Mouse (Mus musculus) cerebellum, postnatal 36 days (tissue): ENCODE data around the gene Atp2b2.

ENCODE experiments used
- DNase-seq, 2 experiments: peaks; one replicate each; pipeline ENCODE4 v3.0.0; 2021 to 2022; ENCODE audit warnings: mixed read lengths in 2 of 2

The Atp2b2 gene

DNA sequence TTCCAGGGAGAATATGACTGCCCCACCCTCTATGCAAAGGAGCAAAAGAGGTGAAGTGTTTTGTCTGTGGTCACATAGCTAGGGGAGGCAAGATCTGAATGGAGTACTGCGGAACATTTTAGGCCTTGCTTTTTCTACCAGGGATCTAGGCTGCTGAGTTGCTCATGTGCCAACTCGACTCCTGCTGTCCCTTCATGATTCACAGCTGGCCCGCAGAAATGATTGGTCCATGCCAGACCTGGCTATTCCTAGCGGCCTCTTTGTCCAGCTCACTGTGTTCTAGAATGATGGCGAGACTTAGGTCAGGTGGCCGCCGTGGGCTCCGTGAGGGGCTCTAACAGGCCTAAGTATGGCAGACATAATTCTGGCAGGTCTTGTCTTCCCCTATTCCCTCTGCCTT lies 103.0 kb downstream of the Atp2b2 start:
- DNase-seq, result no peak

DNA sequence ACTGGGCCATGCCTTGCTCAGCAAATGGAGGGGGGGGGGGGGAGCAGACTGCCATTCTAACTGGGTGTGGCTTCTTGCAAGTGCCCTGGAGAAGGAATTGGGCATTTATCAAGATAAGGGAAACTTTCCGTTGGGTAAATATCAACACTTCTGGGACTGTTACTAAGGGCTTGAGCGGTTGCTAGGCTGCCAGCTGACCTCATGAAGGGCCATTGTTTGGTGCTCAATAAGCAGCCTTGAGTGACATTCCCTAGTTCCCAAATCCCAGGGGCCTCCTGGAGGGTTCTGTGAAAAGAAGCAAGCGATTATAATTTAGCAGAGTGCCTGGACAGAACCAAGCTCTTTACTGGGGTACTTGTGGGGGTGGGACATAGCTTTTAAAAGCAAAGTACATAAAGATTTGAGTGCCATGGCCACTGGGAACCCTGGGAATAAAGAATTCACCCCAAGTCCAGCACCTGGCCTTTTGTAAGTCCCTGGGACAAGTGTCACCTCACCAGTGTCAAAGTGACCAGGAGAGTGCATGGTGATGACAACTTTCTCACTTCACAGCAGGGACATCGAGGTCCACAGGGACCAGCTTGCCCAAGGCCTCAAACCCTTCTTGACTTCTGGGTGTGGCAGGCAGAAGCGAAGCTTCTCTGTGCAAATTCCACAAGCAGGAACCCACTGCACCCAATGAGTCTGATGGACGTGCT lies 105.5 kb downstream of the Atp2b2 start:
- DNase-seq, result no peak

DNA sequence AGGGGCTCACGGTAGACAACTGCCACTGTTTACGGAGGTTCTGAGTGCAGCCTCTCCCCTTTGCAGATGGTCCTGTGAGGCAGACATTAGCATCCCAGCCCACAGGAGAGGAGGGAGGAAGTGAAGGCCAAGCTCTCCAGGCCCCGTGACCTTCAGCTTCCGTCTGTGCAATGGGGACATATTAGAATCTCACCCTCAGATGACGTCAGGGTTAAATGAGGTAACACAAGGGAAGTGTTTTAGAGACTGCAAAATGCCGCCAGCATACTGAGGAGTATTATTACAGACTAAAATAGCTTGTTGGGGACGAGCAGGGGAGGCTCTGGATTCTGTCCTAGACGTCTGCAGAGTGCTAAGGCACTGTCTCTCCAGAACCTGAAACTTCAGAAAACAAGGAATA lies 106.3 kb downstream of the Atp2b2 start:
- no peak for DNase-seq

DNA sequence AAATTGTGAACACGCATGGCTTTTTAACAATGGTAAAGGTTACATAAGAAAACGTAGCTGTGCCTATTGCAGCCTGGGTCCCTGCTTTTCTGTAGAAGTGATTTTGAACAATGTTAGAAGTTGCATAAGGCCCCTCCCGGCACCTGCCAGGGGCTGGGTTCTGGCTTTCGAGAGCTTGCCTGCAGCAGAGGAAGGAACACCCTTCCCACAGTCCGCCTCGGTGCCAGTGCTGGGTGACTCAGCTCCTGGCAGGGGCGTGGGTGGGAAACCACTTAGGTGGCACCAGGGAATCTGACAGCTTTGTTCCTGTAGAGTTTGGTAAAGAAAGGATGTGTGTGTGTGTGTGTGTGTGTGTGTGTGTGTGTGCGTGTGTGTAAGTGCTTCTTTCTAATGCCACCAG lies 107.7 kb downstream of the Atp2b2 start:
- peak; percentile 52 to 53 for DNase-seq

DNA sequence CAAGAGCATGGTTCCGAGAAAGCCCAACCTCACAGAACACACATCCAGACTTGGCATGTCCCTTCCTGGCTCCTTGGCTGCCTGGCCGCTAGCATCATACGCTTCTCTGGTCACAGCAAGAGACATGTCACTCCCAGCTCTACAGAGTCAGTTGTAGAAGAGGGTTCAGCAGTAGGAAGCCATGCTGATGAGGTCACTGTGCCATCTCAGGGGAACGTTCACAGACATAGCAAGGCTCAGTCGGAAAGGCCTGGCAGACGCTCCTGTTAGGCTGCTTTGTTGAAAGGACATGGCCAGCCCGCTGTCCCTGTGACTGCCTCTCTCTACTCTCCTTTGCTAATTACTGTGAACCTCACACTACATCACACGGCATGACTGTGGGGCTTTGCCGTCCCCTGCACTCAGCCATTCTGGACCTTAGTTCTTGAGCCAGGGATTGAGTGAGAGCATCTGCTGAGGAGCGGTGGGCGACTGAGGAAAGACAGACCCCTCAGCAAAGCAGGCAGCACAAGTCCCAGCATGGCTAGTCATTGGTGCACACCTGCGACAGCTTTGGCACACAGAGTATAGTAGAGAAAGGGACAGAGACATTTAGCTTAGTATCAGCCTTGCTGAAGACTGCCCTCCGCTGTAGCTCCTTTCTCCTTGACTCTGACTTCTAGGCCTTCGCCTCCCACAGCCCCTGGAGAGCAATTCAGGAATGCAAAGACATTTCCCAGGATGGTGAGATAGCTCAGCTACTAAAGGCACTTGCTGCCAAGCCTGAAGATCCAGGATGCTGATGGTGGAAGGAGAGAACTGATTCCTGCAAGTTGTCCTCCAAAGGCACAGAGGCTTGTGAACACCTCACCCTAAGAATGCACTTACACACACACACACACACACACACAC lies 108.9 kb downstream of the Atp2b2 start:
- peak; percentile 77 to 83 for DNase-seq

DNA sequence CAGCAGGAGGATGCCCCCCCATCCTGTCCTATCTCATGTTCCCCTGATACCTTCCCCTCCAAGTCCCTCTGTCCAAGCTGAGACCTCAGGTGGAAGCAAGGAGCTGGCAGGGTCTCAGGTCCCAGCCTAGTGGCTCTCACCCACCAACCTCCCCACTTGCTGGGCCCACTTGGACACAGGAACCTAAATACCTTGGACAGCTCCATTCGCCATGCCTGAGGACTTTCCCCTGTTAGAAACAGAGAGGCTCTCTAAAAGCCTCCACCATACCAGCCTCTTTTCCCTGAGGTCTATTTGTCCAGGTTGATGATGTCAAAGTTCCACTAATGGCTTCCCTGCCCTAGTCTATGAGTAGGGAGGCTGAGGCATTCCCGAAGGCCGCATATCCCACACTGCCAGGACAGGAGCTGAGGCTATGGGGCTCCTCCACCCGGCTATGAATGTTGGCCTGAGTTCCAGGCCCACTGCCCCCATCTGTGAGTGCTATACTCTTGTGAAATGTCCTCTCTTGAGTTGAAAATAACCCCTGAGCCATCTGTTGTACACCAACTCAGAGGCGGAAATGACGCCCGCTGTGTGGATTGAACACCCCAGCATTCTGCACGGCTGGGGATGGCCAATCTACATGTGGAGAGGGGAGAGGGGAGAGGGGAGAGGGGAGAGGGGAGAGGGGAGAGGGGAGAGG lies 113.1 kb downstream of the Atp2b2 start:
- DNase-seq, result peak; percentile 41 to 44

DNA sequence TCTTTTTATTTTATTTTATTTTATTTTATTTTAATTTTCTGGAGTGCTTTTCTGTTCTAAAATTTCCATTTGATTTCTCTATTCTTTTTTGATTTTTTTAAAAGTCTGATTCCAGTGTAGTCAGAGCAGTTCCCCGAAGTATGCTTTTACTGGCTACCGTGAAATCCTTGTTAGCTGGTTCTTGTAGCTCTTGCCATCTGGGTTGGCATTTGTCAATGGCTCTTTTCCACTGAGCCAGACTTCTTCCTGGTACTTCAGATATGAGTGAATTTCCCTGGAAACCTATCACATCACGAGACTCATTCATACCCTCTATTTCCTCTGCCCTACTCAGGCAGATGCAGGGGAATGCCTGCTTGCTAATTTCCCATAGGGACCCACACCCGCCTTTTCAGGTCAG lies 119.2 kb downstream of the Atp2b2 start:
- no peak for DNase-seq

DNA sequence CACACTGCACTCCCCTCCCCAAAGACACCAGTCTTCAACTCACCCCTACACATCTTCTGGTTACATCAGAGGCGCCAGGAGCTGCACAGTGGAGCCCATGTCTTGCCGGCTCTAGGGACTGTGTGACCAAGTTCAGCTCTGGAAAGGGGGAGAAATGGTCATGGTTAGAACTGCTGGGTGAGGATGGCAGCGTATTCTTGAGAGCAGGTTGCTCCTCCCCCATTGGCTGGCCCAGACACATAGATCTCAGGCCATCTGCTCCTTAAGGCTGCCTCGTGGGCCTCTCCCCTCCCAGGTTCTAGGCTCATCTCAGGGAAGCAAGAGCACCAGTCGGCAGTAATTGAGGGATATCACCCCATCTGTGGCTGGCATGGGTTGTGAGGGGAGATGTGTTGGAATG lies 121.9 kb downstream of the Atp2b2 start:
- DNase-seq, result no peak

DNA sequence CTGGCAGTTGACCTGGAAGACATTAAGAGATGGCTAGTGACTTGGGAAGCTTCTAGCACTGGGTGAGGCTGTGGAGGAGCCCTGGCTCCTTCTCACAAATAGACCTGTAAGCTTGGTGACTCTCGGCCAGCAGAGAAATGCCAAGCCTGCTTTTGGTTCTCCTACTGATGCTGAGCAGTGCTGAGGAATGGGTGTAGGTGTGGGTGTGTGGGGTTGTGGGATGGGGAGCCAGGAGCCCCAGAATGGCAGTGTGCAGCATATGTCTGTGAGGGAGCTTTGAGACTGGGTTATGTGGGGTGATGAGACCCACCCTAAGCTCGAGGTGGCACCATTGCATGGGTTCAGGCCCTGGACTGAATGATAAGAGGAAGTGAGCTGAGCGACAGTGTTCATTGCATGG lies 129.7 kb downstream of the Atp2b2 start:
- DNase-seq, result no peak

DNA sequence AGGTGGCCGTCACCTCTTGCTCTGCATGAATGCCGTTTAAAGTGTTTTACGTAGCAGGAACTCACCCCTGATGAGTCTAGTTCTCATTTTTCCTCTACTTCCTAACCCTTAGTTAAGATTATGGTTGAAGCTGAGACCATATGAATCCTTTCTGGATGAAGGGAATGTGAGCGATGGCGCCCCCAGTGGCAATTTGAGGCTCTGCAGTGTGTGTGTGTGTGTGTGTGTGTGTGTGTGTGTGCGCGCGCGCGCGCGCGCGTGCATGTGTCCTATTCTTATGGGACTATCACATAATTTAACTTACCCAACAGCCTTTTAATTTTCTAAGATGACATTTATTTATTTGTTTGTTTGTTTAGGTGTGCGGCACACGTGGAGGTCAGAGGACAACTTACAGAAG lies 131.3 kb downstream of the Atp2b2 start:
- peak; percentile 44 to 50 for DNase-seq

DNA sequence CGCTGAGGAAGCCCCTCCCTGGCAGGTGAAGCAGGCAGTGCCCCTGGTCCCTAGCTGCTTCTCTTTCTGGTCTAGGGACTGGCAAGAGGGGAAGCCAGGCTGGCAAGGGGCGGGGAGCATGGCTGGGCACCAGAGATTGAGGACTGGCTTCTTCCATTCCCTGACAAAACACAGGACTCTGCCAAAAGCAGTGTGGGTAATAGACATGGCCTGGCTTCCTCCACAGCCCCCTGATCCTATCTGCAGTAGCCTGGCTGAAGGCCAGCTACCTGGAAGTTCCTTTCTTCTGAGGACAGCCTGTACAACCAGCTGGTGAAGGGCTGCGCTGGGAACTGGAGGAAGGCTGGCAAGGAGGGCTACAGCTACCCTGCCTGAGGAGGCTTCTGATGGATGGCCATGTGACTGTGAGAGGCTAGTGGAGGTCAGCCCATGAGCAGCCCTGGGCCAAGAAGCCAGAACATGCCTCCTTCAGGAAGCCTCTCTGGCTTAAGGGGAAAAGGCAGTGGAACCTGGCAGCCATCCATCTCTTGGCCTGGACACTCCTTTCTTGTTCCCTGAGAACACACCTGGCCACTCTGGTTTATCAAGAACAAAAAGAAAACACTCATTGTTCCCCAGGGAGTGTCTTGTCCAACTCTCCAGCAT lies 131.9 kb downstream of the Atp2b2 start:
- peak; percentile 38 for DNase-seq

DNA sequence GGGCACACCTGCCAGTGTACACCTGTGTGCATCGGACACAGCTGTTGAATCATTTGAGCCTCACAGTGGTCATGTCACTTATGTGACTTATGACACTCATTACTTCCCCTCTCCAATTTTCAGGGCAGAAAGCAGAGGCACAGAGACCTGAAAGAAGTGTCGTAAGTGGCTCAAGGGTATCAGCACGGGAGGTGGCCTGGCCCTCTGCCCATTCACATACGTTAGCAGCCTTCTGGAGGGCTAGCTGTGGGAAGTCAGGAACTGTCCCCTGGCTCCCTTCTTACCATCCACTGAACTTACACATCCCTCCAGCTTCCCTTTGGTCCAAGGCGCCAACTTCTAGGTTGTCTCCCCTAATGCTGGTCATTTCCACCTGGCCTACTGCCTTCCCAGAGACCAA lies 132.6 kb downstream of the Atp2b2 start:
- DNase-seq, result no peak

DNA sequence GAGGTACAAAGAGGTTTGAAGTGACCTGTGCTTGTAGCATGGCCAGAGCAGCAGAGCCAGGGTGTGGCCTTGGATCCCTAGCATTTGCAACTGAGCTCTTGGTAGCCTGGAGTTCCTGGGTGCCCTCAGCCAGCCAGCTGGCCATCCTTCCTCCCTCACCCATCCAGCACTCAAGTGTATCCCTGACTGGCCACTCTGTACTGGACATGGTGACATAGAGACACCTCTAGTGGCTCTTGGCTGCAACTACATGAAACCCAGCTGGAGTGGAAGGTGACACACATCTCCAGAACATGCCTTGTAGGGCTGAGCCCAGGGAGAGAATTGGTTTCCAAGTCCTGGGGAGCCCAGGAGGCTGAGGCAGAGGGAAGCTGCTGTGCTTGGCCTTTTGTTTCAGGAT lies 134.3 kb downstream of the Atp2b2 start:
- DNase-seq, result peak; percentile 53 to 63

DNA sequence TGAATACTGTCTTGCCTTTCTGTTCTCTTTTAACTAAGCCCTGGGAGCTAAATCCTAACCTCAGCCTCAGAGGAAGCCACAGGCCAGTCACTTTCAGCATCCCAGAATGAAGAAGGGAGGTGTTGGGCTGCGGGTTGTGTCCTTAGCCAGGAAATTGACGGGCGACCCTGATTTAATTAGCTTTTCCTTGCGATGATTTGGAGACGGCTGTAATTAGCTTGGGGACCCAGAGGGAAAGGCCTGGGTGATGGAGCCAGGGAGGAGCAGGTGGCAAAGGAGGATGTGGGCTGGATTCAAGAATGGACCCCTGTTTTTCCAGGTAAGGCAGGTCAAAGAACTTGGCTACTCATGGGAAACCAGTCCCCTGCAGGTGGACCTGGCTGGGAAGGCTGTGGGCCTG lies 138.0 kb downstream of the Atp2b2 start:
- DNase-seq, result no peak

DNA sequence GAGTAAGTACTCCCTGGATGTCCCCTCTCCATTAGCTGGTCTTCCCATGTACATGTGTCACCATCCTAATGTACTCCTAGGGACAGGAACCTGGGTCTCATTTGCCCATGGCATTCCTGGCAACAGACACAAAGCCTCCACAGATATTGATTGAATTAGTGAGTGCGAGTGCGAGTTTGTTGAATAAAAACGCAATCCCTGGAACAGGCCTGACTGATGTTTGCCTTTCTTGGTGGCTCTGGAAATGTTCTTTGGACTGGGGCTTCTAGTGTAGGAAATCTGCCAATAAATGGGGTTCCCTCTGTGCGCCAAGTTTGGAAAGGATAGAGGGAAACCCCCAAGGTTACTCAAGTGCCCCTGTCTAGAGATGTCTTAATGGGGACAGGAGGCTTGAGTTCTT lies 146.4 kb downstream of the Atp2b2 start:
- DNase-seq, result no peak

DNA sequence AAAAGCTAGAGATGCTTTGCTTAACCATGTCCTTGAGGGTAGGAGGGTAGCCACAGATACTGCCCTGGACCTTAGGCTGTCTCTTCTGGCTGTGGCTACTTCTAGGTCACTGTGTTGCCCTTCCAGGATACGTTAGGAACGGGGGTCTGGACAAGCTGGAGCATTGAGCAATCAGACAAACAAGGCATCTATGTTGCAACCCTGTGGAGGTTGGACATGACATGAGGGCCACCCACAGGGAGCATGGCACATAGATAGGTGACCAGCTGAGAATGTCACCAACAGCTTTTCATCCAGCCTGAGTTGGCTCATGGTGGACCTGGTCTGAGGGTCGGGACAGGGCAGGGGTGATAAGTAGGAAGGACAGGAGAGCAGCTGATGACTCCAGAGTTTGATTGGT lies 148.4 kb downstream of the Atp2b2 start:
- no peak for DNase-seq

DNA sequence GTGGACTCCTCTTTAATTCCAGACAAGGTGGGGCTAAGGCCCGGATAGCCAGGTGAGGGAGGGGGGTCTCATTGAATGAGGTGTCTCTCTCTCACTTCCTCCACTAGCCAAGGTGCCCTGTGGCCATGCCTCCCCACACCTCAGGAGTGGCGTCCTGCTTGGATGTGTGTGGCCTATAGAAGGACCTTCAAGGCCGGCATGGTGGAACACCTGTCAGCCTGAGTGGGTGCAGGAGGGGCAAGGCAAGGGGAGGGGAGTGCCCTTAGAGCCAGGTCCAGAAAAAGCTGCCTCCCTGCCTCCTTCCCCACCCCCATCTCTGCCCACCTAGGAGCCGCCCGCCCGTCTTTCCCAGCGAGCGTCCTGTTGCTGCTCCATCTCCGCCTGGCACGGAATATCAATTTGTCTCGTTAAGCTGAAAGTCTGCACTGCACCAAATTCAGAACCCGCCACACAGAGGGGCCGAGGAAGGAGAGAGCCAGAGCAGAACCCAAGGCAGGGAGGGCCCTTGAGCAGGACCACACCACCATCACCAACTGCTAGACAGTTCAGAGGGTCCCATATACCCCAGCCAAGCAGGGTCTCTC lies 150.2 kb downstream of the Atp2b2 start:
- DNase-seq, result peak in 1 of 2 experiments; percentile 24

DNA sequence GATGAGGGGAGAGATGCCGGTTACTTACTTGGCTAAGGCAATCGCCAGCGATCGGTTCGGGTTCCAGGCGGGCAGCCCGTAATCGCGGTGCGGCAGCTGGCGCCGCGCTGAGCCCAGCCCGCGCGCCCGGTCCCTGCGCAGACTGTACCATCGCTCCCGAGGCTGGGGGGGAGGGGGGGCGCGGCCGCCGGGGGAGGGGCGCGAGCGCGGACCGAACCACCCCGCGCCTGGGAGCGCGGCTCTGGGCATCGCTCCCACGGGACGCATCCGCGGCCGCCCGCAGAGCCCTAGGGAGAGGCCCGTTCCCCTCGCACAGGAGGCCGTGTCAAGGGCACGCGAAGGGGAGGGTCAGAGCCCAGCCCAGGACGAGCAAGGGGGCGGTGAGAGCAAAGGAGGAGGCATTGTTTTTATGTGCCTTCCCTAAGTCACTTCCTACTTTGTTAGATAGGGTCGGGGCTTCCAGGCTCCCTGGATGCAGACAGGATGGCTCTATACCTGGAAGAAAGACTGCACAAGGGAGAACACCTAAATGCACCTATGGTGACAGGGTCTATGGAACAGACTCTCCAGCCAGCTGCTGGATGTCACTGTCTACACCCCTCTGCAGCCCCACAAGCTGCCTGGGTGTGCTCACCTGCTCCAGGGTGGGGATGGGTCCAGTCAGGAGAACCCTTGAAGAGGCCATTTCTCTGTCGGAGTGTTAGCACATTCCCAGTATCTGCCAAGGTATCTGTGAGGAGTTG lies 151.0 kb downstream of the Atp2b2 start:
- DNase-seq, result peak; percentile 65 to 75

DNA sequence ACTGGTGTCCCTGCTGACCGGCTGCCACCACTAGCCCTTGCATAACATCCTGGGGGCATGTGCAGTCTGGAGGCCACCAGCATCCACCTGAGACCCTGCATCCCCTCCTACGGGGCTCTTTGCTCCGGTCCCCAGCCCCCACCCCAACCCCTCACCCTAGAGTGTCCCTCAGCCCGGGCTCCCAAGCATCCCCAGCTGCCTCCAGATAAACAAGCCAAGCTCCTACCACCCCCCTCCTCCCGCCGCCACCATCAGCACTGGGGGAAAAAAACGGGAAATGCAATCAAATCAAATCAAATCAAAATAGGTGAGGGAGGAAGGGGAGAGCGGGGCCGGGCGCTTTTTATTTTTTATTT lies 151.6 kb downstream of the Atp2b2 start:
- no peak for DNase-seq

DNA sequence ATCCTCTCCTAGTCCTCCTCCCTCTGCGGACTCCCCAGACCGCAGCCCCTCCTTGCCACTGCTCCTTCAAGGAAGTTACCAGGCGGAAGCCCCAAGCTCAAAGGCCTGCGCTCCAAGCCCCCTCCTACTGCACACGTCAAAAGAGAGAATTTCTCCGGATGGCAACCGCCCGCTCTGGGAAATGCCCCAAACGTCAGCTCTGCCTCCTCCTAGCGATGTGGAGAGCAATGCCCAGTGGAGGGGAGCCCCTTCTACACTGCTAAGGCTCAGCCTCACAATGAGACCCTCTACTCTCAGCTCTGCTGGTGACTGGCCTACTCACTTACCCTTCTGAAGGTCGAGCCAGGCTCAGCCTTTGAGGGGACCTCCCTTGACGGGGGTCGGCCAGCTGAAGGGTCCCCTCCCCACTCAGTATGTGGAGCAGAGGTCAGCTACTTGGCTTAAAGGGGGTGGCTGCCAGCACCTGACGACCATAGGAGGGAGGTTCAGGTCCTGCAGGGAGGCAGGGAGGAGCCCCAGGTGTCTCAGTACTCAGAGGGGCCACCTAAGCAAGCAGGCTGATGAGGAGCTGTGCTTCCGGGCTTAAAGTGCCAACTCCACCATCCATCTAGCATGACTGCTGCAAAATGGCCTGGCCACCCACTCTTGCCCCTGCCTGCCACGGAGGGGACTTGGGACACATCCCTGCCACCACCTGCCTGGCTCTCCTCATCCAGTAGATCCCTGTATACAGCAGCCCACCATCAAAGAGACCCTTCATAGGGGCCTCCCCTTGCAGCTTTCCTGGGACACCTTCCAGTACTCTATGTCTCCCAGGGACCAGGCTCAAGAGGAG lies 152.2 kb downstream of the Atp2b2 start:
- peak; percentile 49 to 56 for DNase-seq

DNA sequence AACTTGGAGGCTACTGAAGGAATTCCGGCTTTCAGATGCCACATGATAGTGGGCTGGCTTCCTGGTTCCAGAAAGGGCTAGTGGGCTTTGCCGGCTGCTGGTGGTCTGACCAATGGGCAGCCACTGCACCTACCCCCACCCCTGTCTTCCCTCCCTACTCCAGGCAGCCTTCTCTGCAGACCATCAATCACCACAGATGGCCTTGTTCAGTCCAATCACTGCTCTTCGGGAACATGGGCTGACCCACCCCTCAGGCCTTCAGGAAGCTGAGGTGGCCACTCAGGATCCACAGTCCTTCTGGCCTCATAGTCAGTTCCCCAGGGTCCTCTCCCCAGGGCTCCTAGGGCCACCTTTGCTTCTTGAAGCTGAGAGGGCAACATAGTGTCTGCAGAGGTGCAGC lies 153.2 kb downstream of the Atp2b2 start:
- DNase-seq, result no peak
